Mouse (Mus musculus) neutrophil, adult 65 days (primary cell): Measurements from ENCODE around the gene Hey2. TPM values are rescaled to one million over a fixed set of nuclear protein-coding genes. Genes with fewer than 3 reads are reported as not detected.

ENCODE experiments used
- total RNA-seq: library from RNA; stranded (reverse); gene quantifications from 2 replicates; pipeline ENCODE4 v1.2.4, GENCODE M21; 2023

Gene Hey2
- not detected in 2 replicates for total RNA-seq

GRCm38 (mm10) chr10:30842643-30843437, at the start of gene Hey2:
Hey2 (minus strand) TSS chr10:30842801.

GRCm38 (mm10) chr10:30802681-30803586, 39.7 kb downstream of the Hey2 start, which contains the start of gene Ncoa7:
Ncoa7 (minus strand) TSS chr10:30803326.

Other genes starting within 250 kb of the Hey2 start
- 3.5 and 3.6 TPM in 2 replicates for gene Trmt11, start 242.1 kb downstream of the Hey2 start, total RNA-seq
- 4.6 and 4.7 TPM in 2 replicates for gene Hint3, start 213.2 kb downstream of the Hey2 start, total RNA-seq
- gene Ncoa7, start 39.5 kb downstream of the Hey2 start, total RNA-seq, result 7.5 and 8.6 TPM in 2 replicates